Mouse (Mus musculus) small intestine, adult 2 months (tissue): ENCODE measurements at regions not wholly inside any gene's neighbourhood (a gene's known extent, or its start where the extent isn't known, plus 50 kb on each side); places are given as distances from the start of the nearest gene placed in this dataset.

ENCODE experiments used
- CTCF ChIP-seq: fragments of 200-500 bp; IDR thresholded peaks from 2 replicates; pipeline ENCODE4 v1.5.1; 2012; ENCODE audit warnings: low read depth, mild to moderate bottlenecking, control low read depth, inconsistent platforms, low read length, moderate library complexity, mixed read lengths; ENCODE audit not compliant: insufficient replicate concordance, insufficient read length; ENCODE audit errors: extremely low read depth
- POLR2A ChIP-seq: fragments of 200-500 bp; IDR thresholded peaks from 2 replicates; pipeline ENCODE4 v1.6.1; 2012; ENCODE audit warnings: low read depth, mild to moderate bottlenecking, control low read depth, inconsistent platforms, low read length, moderate library complexity

DNA sequence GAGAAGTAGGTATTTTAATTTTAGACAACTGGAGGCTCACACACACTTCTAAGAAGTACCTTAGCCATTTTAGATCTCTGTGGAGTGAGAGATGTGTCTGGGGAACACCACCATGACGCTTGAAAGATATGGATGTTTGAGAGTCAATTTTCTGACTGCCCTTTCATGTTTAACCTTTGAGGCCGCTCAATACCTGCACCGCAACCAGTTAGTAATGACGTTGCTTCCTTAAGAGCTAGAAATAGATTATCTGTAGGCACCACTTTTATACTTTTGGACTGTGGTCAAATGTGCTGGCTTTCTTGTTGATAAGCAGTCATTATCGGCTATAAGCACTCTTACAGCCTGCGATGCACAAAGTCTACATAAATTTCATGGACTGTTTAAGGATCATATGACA lies 78.3 kb upstream of the Bmp2k start:
- TF ChIP-seq CTCF: no peak
- TF ChIP-seq POLR2A: no peak
